Mouse (Mus musculus) splenic B cell, adult 2 months (primary cell): ENCODE results near the gene Hpdl.
"Not testable (repeated sequence)": the region's sequence is repeated elsewhere in the genome, so short reads cannot be mapped to it uniquely, and the experiment has no call there.

ENCODE experiments used
- DNase-seq: peaks from one replicate; pipeline ENCODE4 v3.0.0-alpha.2; 2011; ENCODE audit warnings: low read depth, low spot score
- H3K27me3 ChIP-seq: 2 replicates; pipeline ENCODE4 v1.6.1; 2012; ENCODE audit warnings: mild to moderate bottlenecking, low read length, moderate library complexity, mixed read lengths; ENCODE audit not compliant: control insufficient read depth, poor library complexity, insufficient read depth, severe bottlenecking
- H3K36me3 ChIP-seq: 2 replicates; pipeline ENCODE4 v1.6.1; 2012; ENCODE audit warnings: mild to moderate bottlenecking, low read length, moderate library complexity, mixed read lengths; ENCODE audit not compliant: control insufficient read depth, poor library complexity, insufficient read depth, severe bottlenecking

Hpdl gene

GRCm38 (mm10) chr4:116821694-116822016, at the start of gene Hpdl:
Gene Hpdl, minus strand, starts transcription at chr4:116821707.
- H3K27me3 ChIP-seq: no peaks in the 10 kb centered on the region
- DNase-seq: no peak
- no peaks in the 10 kb centered on the region for H3K36me3 ChIP-seq

- Histone ChIP-seq H3K36me3 (no peaks in the 10 kb centered on the region), H3K27me3 (0 out of 2 replicates have a peak, but pooled peaks cover 2% of the 10 kb centered on the region)
- no peak for DNase-seq
Observed at GRCm38 (mm10) chr4:116869898-116870297, 48.4 kb upstream of the Hpdl start.

- no peak for DNase-seq
- Histone ChIP-seq H3K27me3 (no peaks in the 10 kb centered on the region), H3K36me3 (no peaks in the 10 kb centered on the region)
Observed at GRCm38 (mm10) chr4:116862023-116862422, 40.5 kb upstream of the Hpdl start.

- no peaks in the 10 kb centered on the region for H3K36me3 ChIP-seq
- DNase-seq: no peak
- no peaks in the 10 kb centered on the region for H3K27me3 ChIP-seq
Observed at GRCm38 (mm10) chr4:116859711-116860110, 38.2 kb upstream of the Hpdl start.

GRCm38 (mm10) chr4:116857203-116857602, 35.7 kb upstream of the Hpdl start:
- no peak for DNase-seq

GRCm38 (mm10) chr4:116854286-116854685, 32.8 kb upstream of the Hpdl start:
- no peak for DNase-seq
- Histone ChIP-seq H3K27me3 (no peaks in the 10 kb centered on the region), H3K36me3 (no peaks in the 10 kb centered on the region)

More at GRCm38 (mm10) chr4:116857203-116857602, 35.7 kb upstream of the Hpdl start:
- Histone ChIP-seq H3K27me3 (no peaks in the 10 kb centered on the region), H3K36me3 (no peaks in the 10 kb centered on the region)

- DNase-seq: no peak
- Histone ChIP-seq H3K27me3 (no peaks in the 10 kb centered on the region), H3K36me3 (no peaks in the 10 kb centered on the region)
Observed at GRCm38 (mm10) chr4:116849901-116850300, 28.4 kb upstream of the Hpdl start.

GRCm38 (mm10) chr4:116844324-116844723, 22.8 kb upstream of the Hpdl start:
- DNase-seq: no peak
- Histone ChIP-seq H3K36me3 (no peaks in the 10 kb centered on the region), H3K27me3 (no peaks in the 10 kb centered on the region)

GRCm38 (mm10) chr4:116840841-116841240, 19.3 kb upstream of the Hpdl start:
- DNase-seq: no peak
- Histone ChIP-seq H3K36me3 (no peaks in the 10 kb centered on the region), H3K27me3 (no peaks in the 10 kb centered on the region)

- not testable (repeated sequence) for H3K27me3 ChIP-seq, DNase-seq, H3K36me3 ChIP-seq
Observed at GRCm38 (mm10) chr4:116840096-116840495, 18.6 kb upstream of the Hpdl start.

- Histone ChIP-seq H3K27me3 (no peaks in the 10 kb centered on the region), H3K36me3 (no peaks in the 10 kb centered on the region)
- DNase-seq: no peak
Observed at GRCm38 (mm10) chr4:116838999-116839398, 17.5 kb upstream of the Hpdl start.

GRCm38 (mm10) chr4:116830070-116830368, 8.5 kb upstream of the Hpdl start:
- DNase-seq: no peak
- Histone ChIP-seq H3K36me3 (no peaks in the 10 kb centered on the region), H3K27me3 (no peaks in the 10 kb centered on the region)

- no peak for DNase-seq
- no peaks in the 10 kb centered on the region for H3K27me3 ChIP-seq
- H3K36me3 ChIP-seq: no peaks in the 10 kb centered on the region
Observed at GRCm38 (mm10) chr4:116829364-116830069, 8.0 kb upstream of the Hpdl start.

- H3K36me3 ChIP-seq: no peaks in the 10 kb centered on the region
- peak; percentile 84 for DNase-seq
- H3K27me3 ChIP-seq: no peaks in the 10 kb centered on the region
Observed at GRCm38 (mm10) chr4:116827819-116828218, 6.3 kb upstream of the Hpdl start.

- peak; percentile 64 for DNase-seq
- H3K27me3 ChIP-seq: no peaks in the 10 kb centered on the region
Observed at GRCm38 (mm10) chr4:116824541-116825004, 3.1 kb upstream of the Hpdl start.

More at GRCm38 (mm10) chr4:116824541-116825004, 3.1 kb upstream of the Hpdl start:
- H3K36me3 ChIP-seq: no peaks in the 10 kb centered on the region
